Mouse (Mus musculus) small intestine, adult 2 months (tissue): Measurements from ENCODE around the gene Lrsam1. TPM values are rescaled to one million over a fixed set of nuclear protein-coding genes. Genes with fewer than 3 reads are reported as not detected.

Experiments used
- H3K27ac ChIP-seq: fragments of 200-500 bp; 2 replicates; pipeline ENCODE4 v1.5.1; 2012; ENCODE audit warnings: low read depth, low read length, control low read depth, inconsistent platforms; ENCODE audit not compliant: insufficient read depth
- H3K27me3 ChIP-seq: fragments of 200-500 bp; 2 replicates; pipeline ENCODE4 v1.6.1; 2012; ENCODE audit warnings: mild to moderate bottlenecking, moderate library complexity, low read length, inconsistent platforms; ENCODE audit not compliant: control insufficient read depth, insufficient read depth
- H3K36me3 ChIP-seq: fragments of 200-500 bp; 2 replicates; pipeline ENCODE4 v1.6.1; 2012; ENCODE audit warnings: mild to moderate bottlenecking, low read length, control low read depth, inconsistent platforms; ENCODE audit not compliant: control insufficient read depth, insufficient read depth
- H3K4me1 ChIP-seq: fragments of 200-500 bp; 2 replicates; pipeline ENCODE4 v1.6.1; 2012; ENCODE audit warnings: low read length, inconsistent platforms, mixed read lengths; ENCODE audit not compliant: control insufficient read depth, insufficient read depth, insufficient read length
- H3K4me3 ChIP-seq: fragments of 200-500 bp; 2 replicates; pipeline ENCODE4 v1.5.1; 2012; ENCODE audit warnings: low read depth, mild to moderate bottlenecking, control low read depth, inconsistent platforms, low read length, moderate library complexity
- CTCF ChIP-seq: fragments of 200-500 bp; IDR thresholded peaks from 2 replicates; pipeline ENCODE4 v1.5.1; 2012; ENCODE audit warnings: low read depth, mild to moderate bottlenecking, control low read depth, inconsistent platforms, low read length, moderate library complexity, mixed read lengths; ENCODE audit not compliant: insufficient replicate concordance, insufficient read length; ENCODE audit errors: extremely low read depth
- POLR2A ChIP-seq: fragments of 200-500 bp; IDR thresholded peaks from 2 replicates; pipeline ENCODE4 v1.6.1; 2012; ENCODE audit warnings: low read depth, mild to moderate bottlenecking, control low read depth, inconsistent platforms, low read length, moderate library complexity
- WGBS: fragments of 180-500 bp; shearing (Covaris S2); methylation state at CpG from one replicate; pipeline ENCODE4 v1.1.7; 2018; 5-methylcytosine and 5-hydroxymethylcytosine counted together
- polyA plus RNA-seq: library from polyadenylated mRNA; depleted of rRNA; stranded (reverse); fragments of >200 nt; gene quantifications from 2 replicates; pipeline ENCODE4 v1.2.3, GENCODE M21; 2012

The Lrsam1 gene
- polyA plus RNA-seq, 1 experiment, result 12.0 TPM

GRCm38 (mm10) chr2:32962062-32962874, 854 bp upstream of the Lrsam1 start:
- TF ChIP-seq CTCF, result no peak
- TF ChIP-seq POLR2A, result no peak
- Histone ChIP-seq H3K27me3 (no peaks in the 10 kb centered on the region), H3K36me3 (peaks cover 32% of the 10 kb centered on the region), H3K27ac (peak overlapping the region; percentile 50), H3K4me1 (peaks cover 5% of the 10 kb centered on the region), H3K4me3 (peak overlapping the region; percentile 73)
- WGBS, result under 1% methylated on average over 33 of the region's 33 CpGs

GRCm38 (mm10) chr2:32960273-32960672, 1.1 kb downstream of the Lrsam1 start:
- H3K27ac ChIP-seq, result no peak overlapping the region
- peaks cover 32% of the 10 kb centered on the region for H3K36me3 ChIP-seq
- H3K27me3 ChIP-seq, result no peaks in the 10 kb centered on the region
- TF ChIP-seq CTCF (no peak), POLR2A (no peak)
- 90% methylated on average over 4 of the region's 4 CpGs for WGBS
- H3K4me1 ChIP-seq, result peaks cover 5% of the 10 kb centered on the region
- no peak overlapping the region for H3K4me3 ChIP-seq

DNA sequence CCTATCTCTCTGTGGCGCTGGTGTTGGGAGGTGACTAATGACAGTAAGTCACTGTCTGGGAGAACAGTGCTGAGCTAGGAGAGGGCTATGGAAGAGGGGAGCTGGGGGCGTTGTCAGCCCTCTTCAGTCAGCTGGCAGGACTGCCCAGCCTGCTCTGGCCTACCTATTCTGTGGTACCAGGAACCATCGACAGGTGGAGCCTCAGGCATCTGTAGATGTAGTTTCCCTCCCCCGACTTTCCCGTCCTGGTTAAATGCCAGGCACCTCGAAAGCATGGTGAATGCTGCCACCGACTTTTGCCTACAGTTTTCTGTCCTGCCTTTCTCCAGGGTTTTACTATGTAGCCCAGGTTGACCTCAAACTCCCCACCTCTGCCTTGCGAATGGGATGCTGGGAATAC, 4.1 kb downstream of the Lrsam1 start:
- 51% methylated on average over 8 of the region's 8 CpGs for WGBS
- Histone ChIP-seq H3K27me3 (no peaks in the 10 kb centered on the region), H3K27ac (no peak overlapping the region), H3K4me3 (no peak overlapping the region), H3K36me3 (peaks cover 21% of the 10 kb centered on the region), H3K4me1 (peaks cover 5% of the 10 kb centered on the region)
- TF ChIP-seq CTCF, result no peak
- no peak for TF ChIP-seq POLR2A

- Histone ChIP-seq H3K4me3 (no peak overlapping the region), H3K4me1 (no peaks in the 10 kb centered on the region), H3K27ac (no peak overlapping the region), H3K27me3 (no peaks in the 10 kb centered on the region), H3K36me3 (peaks cover 29% of the 10 kb centered on the region)
- 88% methylated on average over 2 of the region's 2 CpGs for WGBS
- TF ChIP-seq CTCF (no peak), POLR2A (no peak)
Measured at GRCm38 (mm10) chr2:32954581-32954980, 6.8 kb downstream of the Lrsam1 start.

DNA sequence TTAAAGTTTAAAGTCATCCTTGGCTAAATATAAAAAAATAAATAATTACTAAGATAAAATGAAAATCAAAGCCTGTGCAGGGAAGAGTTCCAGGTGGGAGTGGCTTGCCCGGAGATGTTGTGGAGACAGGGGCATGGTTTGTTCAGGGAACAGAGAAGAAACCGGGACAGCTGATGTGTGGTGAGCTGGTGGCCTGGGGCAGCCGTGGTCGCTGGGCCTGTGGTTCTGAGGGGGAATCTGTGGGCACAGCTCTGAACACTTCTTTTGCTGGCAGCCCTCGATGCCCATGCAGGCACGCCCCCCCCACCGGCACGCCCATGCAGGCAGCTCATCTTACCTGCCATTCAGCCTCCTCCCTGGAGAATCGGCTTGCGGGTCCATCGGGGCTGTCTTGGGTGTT, 14.0 kb downstream of the Lrsam1 start:
- no peaks in the 10 kb centered on the region for H3K27me3 ChIP-seq
- no peak overlapping the region for H3K4me3 ChIP-seq
- H3K27ac ChIP-seq, result no peak overlapping the region
- peaks cover 46% of the 10 kb centered on the region for H3K36me3 ChIP-seq
- WGBS, result 89% methylated on average over 11 of the region's 11 CpGs
- TF ChIP-seq POLR2A (no peak), CTCF (no peak)
- no peaks in the 10 kb centered on the region for H3K4me1 ChIP-seq

DNA sequence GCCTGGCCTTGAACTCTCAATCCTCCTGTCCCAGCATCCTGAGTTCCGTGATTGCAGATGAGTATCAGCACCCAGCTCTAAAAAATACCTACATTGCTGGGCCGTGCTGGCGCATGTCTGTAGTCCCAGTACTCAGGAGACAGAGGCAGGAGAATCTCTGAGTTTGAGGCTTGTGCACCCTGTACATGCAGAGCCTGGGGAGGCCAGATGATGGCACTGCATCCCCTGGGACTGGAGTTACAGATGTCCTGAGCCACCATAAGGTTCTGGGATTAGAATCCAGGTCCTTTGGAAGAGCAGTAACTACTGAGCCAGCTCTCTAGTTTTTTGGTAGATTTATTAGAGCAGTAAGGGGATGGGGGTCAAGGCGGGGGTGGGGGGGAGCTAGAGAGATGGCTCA, 20.9 kb downstream of the Lrsam1 start:
- no peak overlapping the region for H3K4me3 ChIP-seq
- H3K36me3 ChIP-seq, result peaks cover 36% of the 10 kb centered on the region
- TF ChIP-seq POLR2A, result no peak
- no peak for TF ChIP-seq CTCF
- 93% methylated on average over 4 of the region's 4 CpGs for WGBS
- no peak overlapping the region for H3K27ac ChIP-seq
- no peaks in the 10 kb centered on the region for H3K27me3 ChIP-seq
- no peaks in the 10 kb centered on the region for H3K4me1 ChIP-seq

- WGBS, result 90% methylated on average over 5 of the region's 5 CpGs
- Histone ChIP-seq H3K27me3 (no peaks in the 10 kb centered on the region), H3K27ac (no peak overlapping the region), H3K36me3 (peaks cover 26% of the 10 kb centered on the region), H3K4me1 (no peaks in the 10 kb centered on the region), H3K4me3 (no peak overlapping the region)
- TF ChIP-seq POLR2A (no peak), CTCF (peak; percentile 29; the same call in 1 of the 2 replicates)
Measured at GRCm38 (mm10) chr2:32939418-32939817, 22.0 kb downstream of the Lrsam1 start.
